Mouse (Mus musculus) CD4-positive, CD25-positive, alpha-beta regulatory T cell, adult 2 months (primary cell): Measurements from ENCODE around the gene Cog4.
"Not testable (repeated sequence)": the region's sequence is repeated elsewhere in the genome, so short reads cannot be mapped to it uniquely, and the experiment has no call there.

ENCODE experiments used
- DNase-seq: peaks from one replicate; pipeline ENCODE4 v3.0.0-alpha.2; 2012; ENCODE audit warnings: low read depth, low spot score

Gene Cog4

GRCm38 (mm10) chr8:110828511-110828910, 17.9 kb upstream of the Cog4 start:
- DNase-seq = no peak

GRCm38 (mm10) chr8:110831956-110832355, 14.4 kb upstream of the Cog4 start:
- DNase-seq = no peak

- no peak for DNase-seq
Measured at GRCm38 (mm10) chr8:110842012-110842574, 4.3 kb upstream of the Cog4 start.

GRCm38 (mm10) chr8:110843207-110843606, 3.2 kb upstream of the Cog4 start:
- DNase-seq = no peak

GRCm38 (mm10) chr8:110844941-110845340, 1.5 kb upstream of the Cog4 start:
- no peak for DNase-seq

- DNase-seq = peak; percentile 51
Measured at GRCm38 (mm10) chr8:110845821-110846404, 487 bp upstream of the Cog4 start.

- DNase-seq = no peak
Measured at GRCm38 (mm10) chr8:110847171-110847549, 760 bp downstream of the Cog4 start.

GRCm38 (mm10) chr8:110847645-110848495, 1.5 kb downstream of the Cog4 start:
- DNase-seq = no peak

GRCm38 (mm10) chr8:110851186-110851585, 4.8 kb downstream of the Cog4 start:
- DNase-seq = no peak

- DNase-seq = not testable (repeated sequence)
Measured at GRCm38 (mm10) chr8:110856073-110856472, 9.7 kb downstream of the Cog4 start.

GRCm38 (mm10) chr8:110856760-110857461, 10.5 kb downstream of the Cog4 start:
- DNase-seq = peak; percentile 33

GRCm38 (mm10) chr8:110859651-110860501, 13.5 kb downstream of the Cog4 start:
- peak; percentile 84 for DNase-seq

- not testable (repeated sequence) for DNase-seq
Measured at GRCm38 (mm10) chr8:110861347-110862025, 15.1 kb downstream of the Cog4 start.

- DNase-seq = no peak
Measured at GRCm38 (mm10) chr8:110870501-110870900, 24.1 kb downstream of the Cog4 start.

- no peak for DNase-seq
Measured at GRCm38 (mm10) chr8:110877862-110878261, 31.5 kb downstream of the Cog4 start.

- no peak for DNase-seq
Measured at GRCm38 (mm10) chr8:110881741-110882310, 35.4 kb downstream of the Cog4 start.

- no peak for DNase-seq
Measured at GRCm38 (mm10) chr8:110883824-110884223, 37.4 kb downstream of the Cog4 start.

- no peak for DNase-seq
Measured at GRCm38 (mm10) chr8:110886634-110887033, 40.2 kb downstream of the Cog4 start.

- DNase-seq = no peak
Measured at GRCm38 (mm10) chr8:110887551-110887950, 41.2 kb downstream of the Cog4 start.

GRCm38 (mm10) chr8:110888441-110888840, 42.0 kb downstream of the Cog4 start:
- DNase-seq = no peak
